Mouse (Mus musculus) lung, adult 2 months (tissue): ENCODE measurements around the gene Gimap7. TPM values are rescaled to one million over a fixed set of nuclear protein-coding genes. Genes with fewer than 3 reads are reported as not detected.

Source experiments
- DNase-seq: peaks from one replicate; pipeline ENCODE4 v3.0.0; 2022
- H3K4me1 ChIP-seq: fragments of 200-500 bp; 2 replicates; pipeline ENCODE4 v1.6.1; 2011; ENCODE audit warnings: low read length; ENCODE audit not compliant: control insufficient read depth, insufficient read depth
- H3K4me3 ChIP-seq: fragments of 200-500 bp; replicated peaks from 2 replicates; pipeline ENCODE3; 2011; ENCODE audit warnings: low read depth, mild to moderate bottlenecking, control low read depth, low read length; ENCODE audit errors: extremely low read depth
- CTCF ChIP-seq: fragments of 200-500 bp; IDR thresholded peaks from 2 replicates; pipeline ENCODE4 v1.5.1; 2011; ENCODE audit warnings: mild to moderate bottlenecking, low read length, control low read depth; ENCODE audit not compliant: insufficient read depth
- POLR2A ChIP-seq: fragments of 200-500 bp; IDR thresholded peaks from 2 replicates; pipeline ENCODE4 v1.6.1; 2011; ENCODE audit warnings: low read depth, mild to moderate bottlenecking, control low read depth, low read length, borderline replicate concordance; ENCODE audit errors: extremely low read depth
- WGBS: fragments of 180-500 bp; shearing (Covaris S2); methylation state at CpG from one replicate; pipeline ENCODE4 v1.1.7; 2018; 5-methylcytosine and 5-hydroxymethylcytosine counted together
- polyA plus RNA-seq: library from polyadenylated mRNA; depleted of rRNA; stranded (reverse); fragments of >200 nt; gene quantifications from 2 replicates; pipeline ENCODE4 v1.2.3, GENCODE M21; 2012; rRNA removed

The Gimap7 gene
- 0.72 and 1.2 TPM in 2 replicates for polyA plus RNA-seq

DNA sequence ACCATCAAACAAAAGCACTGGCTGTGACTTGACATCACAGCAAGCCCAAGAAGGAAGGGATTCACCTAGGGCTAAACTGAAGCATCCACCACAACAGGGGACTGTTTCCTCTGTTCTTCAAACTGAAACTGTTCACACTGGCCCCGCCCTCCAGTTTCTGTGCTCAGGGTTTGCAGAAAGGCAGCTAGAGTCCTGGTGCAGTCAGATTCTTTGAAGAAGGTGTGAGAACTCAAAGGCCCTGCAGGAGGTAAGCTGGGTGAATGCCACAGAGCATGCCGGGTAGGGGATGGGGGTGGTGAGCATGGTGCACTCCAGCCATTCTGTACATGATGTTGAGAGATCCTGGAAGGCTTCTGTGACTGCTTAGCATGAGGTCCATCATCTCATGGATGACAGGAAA, at the start of gene Gimap7, which contains the start of gene Gm28053:
Gene Gimap7, plus strand, starts transcription at position 167 of the 400 bp plus-strand sequence.
Gene Gm28053, plus strand, starts transcription at position 153 of the 400 bp plus-strand sequence.
- TF ChIP-seq CTCF (no peak), POLR2A (no peak)
- Histone ChIP-seq H3K4me3 (no peak within 1 kb of the TSS), H3K4me1 (no peaks in the 10 kb centered on the region)
- DNase-seq, result no peak
- WGBS, result 59% methylated on average over 2 of the region's 2 CpGs

DNA sequence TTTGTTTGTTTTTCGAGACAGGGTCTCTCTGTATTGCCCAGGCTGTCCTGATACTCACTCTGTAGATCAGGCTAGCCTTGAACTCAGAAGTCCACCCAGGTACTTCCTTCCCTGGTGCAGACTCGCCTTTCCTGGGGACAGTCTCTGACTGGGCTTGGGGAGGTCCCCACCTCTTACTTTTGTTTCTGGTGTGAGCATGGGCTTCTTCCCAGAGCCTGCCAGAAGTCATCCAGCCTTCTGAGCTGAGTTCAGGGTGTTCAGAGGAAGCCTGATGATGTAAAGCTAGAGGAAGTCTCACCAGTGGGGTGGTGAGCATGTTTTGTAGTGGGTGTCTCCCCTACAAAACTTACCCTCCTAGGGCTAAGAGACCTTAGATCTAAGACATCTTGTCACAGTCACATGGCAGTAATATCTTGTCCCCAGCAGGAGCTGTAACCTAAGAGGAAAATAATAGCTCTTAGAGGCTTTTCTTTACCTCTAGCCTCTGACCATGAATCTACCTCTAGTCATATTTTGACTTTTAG, 48.9 kb upstream of the Gimap7 start:
- Histone ChIP-seq H3K4me3 (no peak overlapping the region), H3K4me1 (no peaks in the 10 kb centered on the region)
- DNase-seq, result no peak
- TF ChIP-seq CTCF, result no peak
- no peak for TF ChIP-seq POLR2A
- 67% methylated on average over 2 of the region's 2 CpGs for WGBS

DNA sequence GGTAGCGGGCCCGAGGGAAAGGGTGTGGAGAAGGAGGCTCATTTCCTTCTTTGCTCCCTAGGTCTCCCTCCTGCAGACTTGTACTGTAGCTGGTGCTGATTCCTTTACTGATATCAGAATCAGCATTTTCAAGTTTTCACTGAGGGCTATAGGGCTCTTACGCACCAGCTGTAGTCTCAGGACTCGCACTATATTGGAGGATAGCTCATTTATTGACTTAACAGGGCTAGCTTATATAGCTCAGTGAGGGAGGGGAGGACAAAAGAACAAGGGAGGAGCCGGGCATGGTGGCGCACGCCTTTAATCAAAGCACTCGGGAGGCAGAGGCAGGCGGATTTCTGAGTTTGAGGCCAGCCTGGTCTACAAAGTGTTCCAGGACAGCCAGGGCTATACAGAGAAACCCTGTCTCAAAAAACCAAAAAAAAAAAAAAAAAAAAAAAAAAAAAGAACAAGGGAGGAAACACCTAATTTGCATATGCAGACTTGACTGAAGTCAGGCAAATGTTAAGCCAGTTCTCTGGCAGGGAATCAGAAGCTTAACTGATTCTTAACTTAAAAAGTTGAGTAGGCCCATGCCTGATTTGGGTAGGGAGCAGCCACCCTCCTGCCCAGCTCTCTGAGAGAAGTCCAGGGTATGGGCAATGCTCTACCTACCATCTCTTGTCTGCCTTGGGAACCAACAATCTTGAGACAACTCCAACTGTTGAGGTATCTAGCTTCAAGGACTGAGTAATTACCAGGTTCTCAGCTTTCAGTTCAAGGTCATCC, 43.9 kb upstream of the Gimap7 start:
- whole genome bisulfite sequencing, result 94% methylated on average over 9 of the region's 9 CpGs
- no peak overlapping the region for H3K4me3 ChIP-seq
- TF ChIP-seq POLR2A (no peak), CTCF (no peak)
- DNase-seq, result no peak
- 0 out of 2 replicates have a peak, but pooled peaks cover 3% of the 10 kb centered on the region for H3K4me1 ChIP-seq

DNA sequence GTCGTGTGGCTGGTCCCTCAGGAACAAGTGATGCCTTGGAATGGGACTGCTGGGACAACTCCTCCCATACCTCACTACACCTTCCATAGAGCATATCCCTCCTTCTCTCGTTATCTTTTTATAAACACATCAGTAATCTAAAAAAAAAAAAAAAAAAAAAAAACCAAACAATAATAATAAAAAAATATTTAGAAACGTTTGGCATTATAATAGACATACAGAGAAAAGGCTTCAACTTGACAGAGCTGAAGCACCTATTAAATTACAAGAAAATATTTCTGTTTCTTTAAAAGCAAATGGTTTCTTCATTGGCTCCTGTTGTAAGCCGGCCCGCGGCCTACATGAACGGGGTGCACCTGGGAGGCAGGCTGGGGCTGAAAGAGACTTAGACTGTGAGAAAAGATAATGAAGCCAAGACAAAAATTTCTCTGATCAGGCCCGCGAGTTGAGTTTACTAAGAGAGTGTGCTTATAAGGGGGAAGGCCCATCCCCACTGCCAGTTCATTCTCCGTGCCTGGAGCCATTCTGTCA, 43.0 kb upstream of the Gimap7 start:
- 36% methylated on average over 10 of the region's 10 CpGs for WGBS
- Histone ChIP-seq H3K4me3 (peak overlapping the region; percentile 68), H3K4me1 (peaks cover 3% of the 10 kb centered on the region; the same call in 1 of the 2 replicates)
- peak; percentile 20 for DNase-seq
- no peak for TF ChIP-seq POLR2A

DNA sequence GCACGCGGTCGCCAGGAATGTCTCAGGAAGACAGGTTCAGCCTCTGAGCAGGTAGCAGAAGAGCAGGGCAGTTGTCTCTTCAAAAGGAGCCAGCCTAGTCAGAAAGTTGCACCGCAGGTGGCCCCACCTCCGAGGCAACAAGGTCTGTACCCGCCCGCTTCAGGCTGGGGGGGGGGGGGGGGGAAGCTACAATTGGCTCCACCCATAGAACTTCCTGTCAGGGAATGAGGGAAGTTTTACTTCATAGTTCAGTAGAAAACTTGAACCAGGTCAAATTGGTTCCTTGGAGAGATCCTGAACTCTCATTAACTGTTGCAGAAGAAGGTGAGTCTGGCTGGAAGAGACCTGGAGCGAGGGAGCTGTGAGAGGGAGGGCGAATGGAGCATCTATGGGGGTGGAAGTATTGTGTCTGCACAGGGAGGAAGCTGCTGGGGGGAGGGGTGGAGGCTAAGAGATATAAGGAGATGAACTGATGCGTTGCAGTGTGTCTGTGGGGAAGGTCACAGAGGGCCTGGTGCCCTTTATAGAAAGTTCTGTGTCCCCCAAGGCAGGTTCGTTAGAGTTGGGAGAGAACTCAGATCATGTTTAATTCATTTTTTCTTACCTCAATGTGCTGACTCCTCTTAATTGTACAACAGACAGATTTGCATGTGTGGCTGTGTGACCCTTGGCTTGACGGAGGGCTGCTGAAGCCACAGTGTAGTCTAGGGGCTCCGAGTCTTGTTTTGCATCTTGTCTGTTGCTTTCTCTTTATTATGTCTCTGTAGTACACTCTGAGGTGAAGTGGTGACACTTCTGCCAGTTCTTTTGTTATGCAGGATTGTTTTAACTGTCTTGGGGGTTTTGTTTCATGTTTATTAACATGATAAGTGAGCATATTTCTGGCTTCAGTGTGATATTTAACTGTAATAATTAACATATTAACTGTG, 42.2 kb upstream of the Gimap7 start, which contains the start of gene Gimap9:
Gene Gimap9, plus strand, starts transcription at position 199 of the 929 bp plus-strand sequence.
- Histone ChIP-seq H3K4me3 (peak within 1 kb of the TSS; percentile 68), H3K4me1 (peaks cover 3% of the 10 kb centered on the region; the same call in 1 of the 2 replicates)
- peak; percentile 37 for DNase-seq
- WGBS, result 19% methylated on average over 13 of the region's 13 CpGs
- TF ChIP-seq POLR2A (peak; percentile 45; the same call in 1 of the 2 replicates), CTCF (no peak)

DNA sequence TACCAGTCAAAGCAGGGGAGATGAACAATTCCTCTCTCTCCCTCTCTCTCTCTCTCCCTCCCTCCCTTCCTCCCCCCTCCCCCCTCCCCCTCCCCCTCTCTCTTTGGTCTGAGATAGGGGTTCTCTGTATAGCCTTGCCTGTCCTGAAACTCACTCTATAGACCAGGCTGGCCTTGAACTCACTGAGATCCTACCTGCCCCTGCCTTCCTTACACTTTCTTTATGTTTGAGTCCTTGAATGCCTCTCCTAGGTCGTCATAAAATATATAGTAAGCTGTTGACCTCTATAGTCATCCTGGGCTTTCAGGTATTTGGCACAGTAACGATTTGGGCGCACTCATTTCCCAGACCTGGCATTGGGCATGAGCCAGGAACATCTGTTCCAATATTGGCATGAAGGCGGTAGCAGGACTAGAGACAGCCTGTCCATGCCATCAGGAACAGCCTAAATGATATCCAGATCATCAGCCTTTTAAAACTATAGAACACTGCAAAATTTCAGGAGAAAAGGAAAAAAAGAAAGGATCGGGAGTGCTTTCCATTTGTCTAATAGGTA, 41.5 kb upstream of the Gimap7 start:
- 56% methylated on average over 5 of the region's 5 CpGs for WGBS
- Histone ChIP-seq H3K4me1 (peaks cover 3% of the 10 kb centered on the region), H3K4me3 (no peak overlapping the region)
- TF ChIP-seq POLR2A, result no peak
- no peak for TF ChIP-seq CTCF
- no peak for DNase-seq

DNA sequence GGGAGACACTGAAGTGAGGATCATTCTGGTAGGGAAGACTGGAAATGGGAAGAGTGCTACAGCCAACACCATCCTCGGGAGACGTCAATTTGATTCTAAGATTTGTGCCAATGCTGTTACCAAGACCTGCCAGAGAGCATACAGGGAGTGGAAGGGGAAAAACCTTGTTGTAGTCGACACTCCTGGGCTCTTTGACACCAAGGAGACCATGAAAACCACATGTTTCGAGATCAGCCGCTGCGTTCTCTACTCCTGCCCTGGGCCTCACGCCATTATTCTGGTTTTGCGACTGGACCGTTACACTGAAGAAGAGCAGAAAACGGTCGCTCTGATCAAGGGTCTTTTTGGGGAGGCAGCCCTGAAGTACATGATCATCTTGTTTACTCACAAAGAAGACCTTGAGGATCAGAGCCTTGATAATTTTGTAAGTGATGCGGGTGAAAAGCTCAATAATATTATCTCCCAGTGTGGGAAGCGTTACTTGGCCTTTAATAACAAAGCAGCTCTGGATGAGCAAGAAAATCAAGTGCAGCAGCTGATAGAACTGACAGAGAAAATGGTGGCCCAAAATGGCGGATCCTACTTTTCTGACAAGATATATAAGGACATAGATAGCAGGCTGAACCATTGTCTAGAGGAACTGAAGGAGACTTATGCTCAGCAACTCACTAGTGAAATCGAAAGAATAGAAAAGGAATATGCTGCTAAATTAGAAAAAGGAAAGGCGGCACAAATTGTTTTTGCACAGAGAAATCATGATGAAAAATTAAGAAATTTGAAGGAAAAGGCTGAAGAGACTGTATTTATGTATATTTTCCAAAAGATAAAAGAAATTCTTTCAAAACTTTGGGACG, 40.7 kb upstream of the Gimap7 start:
- Histone ChIP-seq H3K4me3 (no peak overlapping the region), H3K4me1 (peaks cover 4% of the 10 kb centered on the region)
- DNase-seq, result no peak
- 86% methylated on average over 17 of the region's 17 CpGs for WGBS
- no peak for TF ChIP-seq POLR2A
- no peak for TF ChIP-seq CTCF

DNA sequence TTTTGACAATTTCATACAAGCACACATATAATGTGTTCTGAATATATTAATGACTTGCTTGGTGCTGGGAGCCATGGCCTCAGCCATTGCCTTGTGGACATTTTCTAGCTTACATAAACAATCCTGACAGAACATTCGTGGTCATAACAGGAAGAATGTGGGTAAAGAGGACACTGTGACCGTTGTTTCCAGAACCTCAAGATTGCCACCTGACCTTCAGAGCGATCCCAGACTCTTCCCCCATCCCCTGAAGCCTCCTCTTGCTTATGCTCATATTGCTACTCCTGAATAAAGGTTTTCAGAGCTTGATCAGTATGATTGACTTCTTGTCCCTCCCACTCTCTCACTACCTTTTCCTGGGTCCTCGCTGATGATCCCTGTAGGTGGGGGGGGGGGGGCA, 40.0 kb upstream of the Gimap7 start:
- DNase-seq, result no peak
- WGBS, result 48% methylated on average over 4 of the region's 4 CpGs
- H3K4me1 ChIP-seq, result peaks cover 4% of the 10 kb centered on the region
- TF ChIP-seq POLR2A (no peak), CTCF (no peak)
- no peak overlapping the region for H3K4me3 ChIP-seq

DNA sequence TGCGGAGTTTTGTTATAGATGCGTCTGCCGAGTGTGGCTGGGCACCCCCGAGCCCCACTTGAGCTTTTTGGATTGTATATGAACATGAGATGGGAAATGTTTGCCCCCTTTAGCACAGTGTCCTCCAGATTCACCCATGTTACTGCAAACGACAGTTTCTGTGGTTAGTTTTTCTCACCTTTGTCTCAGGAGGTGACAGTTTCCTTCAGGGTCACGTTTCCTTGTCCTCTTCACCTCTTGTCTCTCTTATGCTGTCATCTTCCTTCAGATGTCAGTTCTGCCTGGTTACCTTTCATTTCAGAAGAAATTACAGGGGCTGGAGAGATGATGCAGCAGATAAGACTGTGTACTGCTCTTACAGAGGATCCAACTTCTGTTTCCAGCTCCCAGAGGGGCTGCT, 38.7 kb upstream of the Gimap7 start:
- Histone ChIP-seq H3K4me1 (peaks cover 4% of the 10 kb centered on the region), H3K4me3 (no peak overlapping the region)
- no peak for TF ChIP-seq POLR2A
- no peak for TF ChIP-seq CTCF
- DNase-seq, result no peak
- WGBS, result 79% methylated on average over 6 of the region's 6 CpGs
